Mouse (Mus musculus): ENCODE data around the gene Rbm5. TPM values are rescaled to one million over a fixed set of nuclear protein-coding genes. Genes with fewer than 3 reads are reported as not detected.

Rbm5 gene
- polyA plus RNA-seq, 1 experiment from 2014 or later = 206 TPM

DNA sequence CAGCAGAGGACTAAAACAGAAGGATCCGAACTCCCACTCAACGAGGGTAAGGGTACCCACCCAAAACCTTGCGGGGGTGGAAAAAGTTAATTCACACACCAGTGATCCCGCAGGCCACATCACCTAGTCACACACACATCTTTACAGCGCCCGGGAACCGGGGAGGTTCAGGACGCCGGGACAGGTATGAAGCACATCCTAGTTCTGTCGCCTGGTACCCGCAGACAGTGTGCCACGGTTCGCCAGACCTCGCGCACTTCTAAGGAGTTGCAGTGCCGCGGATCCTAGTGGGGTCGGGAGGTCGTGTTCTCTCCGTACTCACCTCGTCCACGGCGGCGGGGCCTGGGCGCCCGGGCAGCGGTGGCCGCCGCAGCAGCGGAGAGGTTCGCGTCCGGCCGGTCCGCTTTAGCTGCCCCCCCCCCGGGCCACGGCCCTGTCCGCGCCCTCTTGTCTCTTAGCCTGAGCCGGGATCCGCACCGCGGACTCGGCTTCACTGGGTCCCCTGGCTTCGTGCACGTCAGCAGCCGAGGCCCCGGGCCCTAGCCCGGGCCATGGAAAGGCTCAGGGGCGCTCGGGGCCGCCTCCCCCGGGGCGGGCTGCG, 61.6 kb downstream of the Rbm5 start:
- ATAC-seq (replicated peaks; ENCODE audit: low FRiP score) (peak; percentile 35; the same call in 1 of the 2 replicates), DNase-seq (ENCODE audit: low spot score) (no peak)
- Histone ChIP-seq H3K4me3 (ENCODE audit: low read depth, low read length) (peak overlapping the region; percentile 72), H3K4me1 (replicated peaks; ENCODE audit: control insufficient read depth, insufficient read depth, low read length) (peaks cover 31% of the 10 kb centered on the region), H3K27me3 (ENCODE audit: control insufficient read depth, insufficient read depth, low read length) (peaks cover 6% of the 10 kb centered on the region; the same call in 1 of the 2 replicates), H3K4me2 (ENCODE audit: low read depth, low read length, severe bottlenecking) (peak overlapping the region; percentile 99), H3K27ac (ENCODE audit: low read depth, low read length) (no peak overlapping the region), H3K36me3 (ENCODE audit: control insufficient read depth, insufficient read depth, low read length) (no peaks in the 10 kb centered on the region), H3K9me3 (ENCODE audit: control insufficient read depth, low read length) (no peaks in the 10 kb centered on the region), H3K9ac (ENCODE audit: low read length) (peak overlapping the region; percentile 72)
- WGBS = under 1% methylated on average over 50 of the region's 55 CpGs

DNA sequence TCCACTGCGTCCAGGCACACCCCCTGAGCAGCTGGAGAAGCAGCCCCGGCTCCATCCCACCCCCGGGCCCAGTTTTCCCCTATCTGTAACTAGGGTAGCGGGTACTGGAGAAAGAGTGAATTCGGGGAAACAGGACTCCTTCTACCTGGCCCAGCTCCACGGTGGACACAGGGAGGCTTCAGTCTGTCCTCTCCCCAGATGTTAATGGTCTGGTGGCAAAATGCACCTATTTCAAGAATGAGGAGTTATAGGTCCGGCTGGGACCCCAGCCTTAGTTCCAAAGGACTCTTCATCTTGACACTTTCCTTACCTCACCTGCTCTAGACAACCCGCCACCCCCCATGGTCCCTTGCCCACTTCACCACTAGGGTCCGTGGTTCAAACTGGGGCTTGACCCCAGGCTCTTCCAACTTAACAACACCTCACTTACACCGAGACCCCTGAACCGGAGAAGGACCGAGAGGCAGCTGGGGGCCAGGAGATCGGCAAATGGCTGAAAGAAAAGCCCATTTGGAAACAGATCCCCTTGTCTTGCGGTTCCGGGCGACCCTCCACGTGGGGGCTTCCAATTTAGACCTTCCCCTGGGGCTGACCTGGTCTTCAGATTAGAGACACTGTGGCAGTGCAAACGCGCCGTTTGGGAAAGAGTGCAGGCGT, 62.2 kb downstream of the Rbm5 start:
- H3K4me3 ChIP-seq (ENCODE audit: low read depth, low read length) = peak overlapping the region; percentile 72
- 1% methylated on average over 21 of the region's 21 CpGs for WGBS
- peak overlapping the region; percentile 72 for H3K9ac ChIP-seq (ENCODE audit: low read length)
- H3K4me2 ChIP-seq (ENCODE audit: low read depth, low read length, severe bottlenecking) = peak overlapping the region; percentile 99
- no peaks in the 10 kb centered on the region for H3K9me3 ChIP-seq (ENCODE audit: control insufficient read depth, low read length)
- ATAC-seq (replicated peaks; ENCODE audit: low FRiP score) (no peak), DNase-seq (ENCODE audit: low spot score) (no peak)
- H3K4me1 ChIP-seq (replicated peaks; ENCODE audit: control insufficient read depth, insufficient read depth, low read length) = peaks cover 29% of the 10 kb centered on the region
- H3K36me3 ChIP-seq (ENCODE audit: control insufficient read depth, insufficient read depth, low read length) = no peaks in the 10 kb centered on the region
- H3K27ac ChIP-seq (ENCODE audit: low read depth, low read length) = no peak overlapping the region
- H3K27me3 ChIP-seq (ENCODE audit: control insufficient read depth, insufficient read depth, low read length) = peaks cover 6% of the 10 kb centered on the region; the same call in 1 of the 2 replicates

DNA sequence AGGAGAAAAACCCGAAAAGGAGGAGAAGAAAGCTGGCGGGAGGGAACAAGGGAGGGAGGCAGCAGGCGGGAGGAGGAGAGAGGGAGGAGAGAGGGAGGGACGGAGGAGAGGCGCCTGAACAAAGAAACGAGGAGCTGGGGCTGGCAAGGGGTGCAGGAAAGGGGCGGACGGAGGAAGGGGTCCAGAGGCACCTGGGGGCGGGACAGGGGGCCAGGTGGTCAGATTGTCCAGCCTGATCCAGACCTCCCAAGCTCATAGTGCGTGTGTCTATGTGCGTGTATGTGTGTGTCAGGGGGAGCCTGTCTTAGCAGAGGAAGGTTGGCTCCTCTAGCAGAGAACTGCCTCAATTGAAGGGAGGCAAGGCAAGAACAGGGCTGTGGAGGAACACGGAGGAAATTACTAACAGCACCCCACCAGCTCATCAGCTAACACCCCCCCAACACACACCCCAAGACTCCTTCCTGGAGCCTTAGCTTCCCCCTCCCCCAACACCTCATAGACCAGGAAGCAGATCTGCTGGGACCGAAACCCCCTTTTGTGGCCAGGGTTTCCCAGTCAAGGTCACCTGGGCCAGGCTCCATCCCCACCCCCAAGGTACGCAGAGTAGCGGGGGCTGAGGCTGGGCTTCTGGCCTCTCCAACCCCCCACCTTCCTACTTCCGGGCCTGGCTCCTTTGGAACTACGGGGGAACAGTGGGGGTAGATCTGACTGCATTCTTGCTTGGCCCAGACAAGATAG, 62.9 kb downstream of the Rbm5 start:
- no peaks in the 10 kb centered on the region for H3K36me3 ChIP-seq (ENCODE audit: control insufficient read depth, insufficient read depth, low read length)

DNA sequence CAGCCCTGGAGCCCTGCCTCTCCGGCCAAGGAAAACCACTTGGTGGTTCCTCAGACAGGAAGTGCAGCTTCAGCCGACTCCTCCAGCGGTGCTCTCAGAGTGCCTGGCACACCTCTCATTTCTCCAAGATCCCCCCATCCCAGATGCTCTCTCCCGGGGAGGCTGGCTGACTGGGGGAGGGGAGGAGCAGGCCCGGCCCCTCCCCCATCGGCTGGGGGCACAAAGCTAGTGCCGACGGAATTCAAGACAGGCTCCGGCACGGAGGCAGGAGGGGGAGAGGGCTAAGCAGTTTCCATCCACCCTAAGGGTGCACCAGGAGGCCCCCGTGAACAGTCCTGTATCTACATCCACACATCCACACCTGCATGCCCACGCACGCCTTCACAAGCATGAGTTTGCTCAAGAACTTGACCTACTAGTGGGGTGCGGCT, 64.0 kb downstream of the Rbm5 start:
- Histone ChIP-seq H3K9me3 (ENCODE audit: control insufficient read depth, low read length) (no peaks in the 10 kb centered on the region), H3K27ac (ENCODE audit: low read depth, low read length) (peak overlapping the region; percentile 59; the same call in 1 of the 2 replicates), H3K4me1 (replicated peaks; ENCODE audit: control insufficient read depth, insufficient read depth, low read length) (peaks cover 29% of the 10 kb centered on the region), H3K36me3 (ENCODE audit: control insufficient read depth, insufficient read depth, low read length) (no peaks in the 10 kb centered on the region; the same call in 1 of the 2 replicates), H3K4me2 (ENCODE audit: low read depth, low read length, severe bottlenecking) (peak overlapping the region; percentile 99), H3K9ac (ENCODE audit: low read length) (peak overlapping the region; percentile 72), H3K4me3 (ENCODE audit: low read depth, low read length) (peak overlapping the region; percentile 72), H3K27me3 (ENCODE audit: control insufficient read depth, insufficient read depth, low read length) (peaks cover 6% of the 10 kb centered on the region; the same call in 1 of the 2 replicates)
- ATAC-seq (replicated peaks; ENCODE audit: low FRiP score) = no peak
- DNase-seq (ENCODE audit: low spot score) = peak; percentile 66
- WGBS = 2% methylated on average over 14 of the region's 14 CpGs

More for the DNA sequence above, 62.9 kb downstream of the Rbm5 start:
- Histone ChIP-seq H3K27ac (ENCODE audit: low read depth, low read length) (peak overlapping the region; percentile 47; the same call in 1 of the 2 replicates), H3K9me3 (ENCODE audit: control insufficient read depth, low read length) (no peaks in the 10 kb centered on the region), H3K27me3 (ENCODE audit: control insufficient read depth, insufficient read depth, low read length) (peaks cover 6% of the 10 kb centered on the region; the same call in 1 of the 2 replicates), H3K9ac (ENCODE audit: low read length) (peak overlapping the region; percentile 72), H3K4me1 (replicated peaks; ENCODE audit: control insufficient read depth, insufficient read depth, low read length) (peaks cover 29% of the 10 kb centered on the region), H3K4me2 (ENCODE audit: low read depth, low read length, severe bottlenecking) (peak overlapping the region; percentile 99), H3K4me3 (ENCODE audit: low read depth, low read length) (peak overlapping the region; percentile 72)
- whole genome bisulfite sequencing = 3% methylated on average over 17 of the region's 17 CpGs
- DNase-seq (ENCODE audit: low spot score) (peak; percentile 69), ATAC-seq (replicated peaks; ENCODE audit: low FRiP score) (no peak)

DNA sequence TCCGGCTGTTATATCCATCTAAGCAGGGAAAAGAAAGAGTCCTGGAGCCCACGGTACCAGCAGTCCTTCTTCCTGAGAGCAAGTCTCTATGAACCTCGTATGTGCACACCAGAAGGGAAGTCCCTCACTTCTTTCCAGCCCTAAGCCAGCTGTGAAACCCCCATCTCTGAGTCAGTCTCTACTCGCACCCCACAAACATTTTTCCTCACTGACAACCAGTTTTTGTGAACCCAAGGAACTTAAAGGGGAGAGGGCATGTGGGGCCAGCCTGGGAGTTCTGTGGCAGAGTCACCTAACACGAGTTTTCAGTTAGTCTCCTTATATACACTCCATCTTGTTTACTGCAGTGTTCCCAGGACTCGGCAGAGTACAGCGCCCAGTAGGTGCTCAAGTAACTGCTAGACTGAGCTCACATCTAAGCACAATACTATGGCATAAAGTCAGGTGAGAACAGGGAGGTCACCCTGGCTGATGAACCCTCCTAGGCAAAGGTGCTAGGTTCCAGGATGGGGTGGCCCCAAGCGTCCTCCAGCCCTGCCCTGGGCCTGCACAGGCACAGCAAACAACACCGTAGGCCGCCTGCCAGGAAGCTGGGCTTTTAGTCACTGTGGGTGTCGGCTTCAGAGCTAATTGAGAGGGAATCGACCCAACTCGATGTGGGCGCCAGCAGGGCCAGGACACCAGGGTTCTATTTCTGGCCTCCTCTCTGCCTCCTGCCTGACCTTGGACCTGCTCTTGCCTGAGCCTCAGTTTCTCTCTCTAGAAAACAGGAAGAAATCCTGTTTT, 67.3 kb downstream of the Rbm5 start:
- Histone ChIP-seq H3K9me3 (ENCODE audit: control insufficient read depth, low read length) (no peaks in the 10 kb centered on the region), H3K36me3 (ENCODE audit: control insufficient read depth, insufficient read depth, low read length) (no peaks in the 10 kb centered on the region; the same call in 1 of the 2 replicates), H3K27me3 (ENCODE audit: control insufficient read depth, insufficient read depth, low read length) (no peaks in the 10 kb centered on the region; the same call in 1 of the 2 replicates), H3K4me2 (ENCODE audit: low read depth, low read length, severe bottlenecking) (no peak overlapping the region), H3K4me3 (ENCODE audit: low read depth, low read length) (no peak overlapping the region), H3K4me1 (replicated peaks; ENCODE audit: control insufficient read depth, insufficient read depth, low read length) (peaks cover 32% of the 10 kb centered on the region), H3K9ac (ENCODE audit: low read length) (no peak overlapping the region), H3K27ac (ENCODE audit: low read depth, low read length) (no peak overlapping the region)
- DNase-seq (ENCODE audit: low spot score) (no peak), ATAC-seq (replicated peaks; ENCODE audit: low FRiP score) (no peak)
- 67% methylated on average over 14 of the region's 14 CpGs for WGBS

DNA sequence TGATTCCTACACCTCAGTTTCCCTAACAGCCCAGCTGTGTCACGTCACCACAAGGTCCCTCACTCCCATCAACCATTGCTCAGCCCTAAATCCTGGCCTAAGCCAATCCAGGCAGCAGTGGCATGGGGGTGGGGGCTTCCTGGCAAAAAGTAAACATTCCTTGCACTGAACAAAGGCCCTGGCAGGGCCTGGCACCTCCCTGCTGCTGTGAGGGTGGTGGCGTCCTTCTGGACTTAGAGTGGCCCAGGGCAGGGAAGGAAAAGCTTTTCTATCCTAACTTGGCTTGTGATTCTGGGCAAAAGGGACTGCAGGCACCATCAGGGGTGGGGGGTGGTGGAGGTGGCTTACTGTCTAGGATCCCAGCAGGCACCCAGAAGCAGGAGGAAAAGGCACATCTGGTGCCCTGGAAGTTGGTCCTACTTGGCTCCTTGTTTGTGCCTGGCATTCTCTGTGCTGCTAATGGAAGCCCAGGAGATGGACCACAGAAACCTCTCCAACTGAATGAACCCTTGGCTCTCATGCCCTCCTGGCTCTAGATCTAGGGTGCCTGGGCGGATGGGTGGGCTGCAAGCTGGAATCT, 68.1 kb downstream of the Rbm5 start:
- Histone ChIP-seq H3K4me2 (ENCODE audit: low read depth, low read length, severe bottlenecking) (no peak overlapping the region), H3K27me3 (ENCODE audit: control insufficient read depth, insufficient read depth, low read length) (no peaks in the 10 kb centered on the region), H3K4me3 (ENCODE audit: low read depth, low read length) (no peak overlapping the region), H3K36me3 (ENCODE audit: control insufficient read depth, insufficient read depth, low read length) (no peaks in the 10 kb centered on the region; the same call in 1 of the 2 replicates), H3K4me1 (replicated peaks; ENCODE audit: control insufficient read depth, insufficient read depth, low read length) (peaks cover 40% of the 10 kb centered on the region), H3K9ac (ENCODE audit: low read length) (no peak overlapping the region), H3K27ac (ENCODE audit: low read depth, low read length) (no peak overlapping the region), H3K9me3 (ENCODE audit: control insufficient read depth, low read length) (no peaks in the 10 kb centered on the region)
- ATAC-seq (replicated peaks; ENCODE audit: low FRiP score) (no peak), DNase-seq (ENCODE audit: low spot score) (no peak)
- WGBS = 83% methylated on average over 3 of the region's 3 CpGs

DNA sequence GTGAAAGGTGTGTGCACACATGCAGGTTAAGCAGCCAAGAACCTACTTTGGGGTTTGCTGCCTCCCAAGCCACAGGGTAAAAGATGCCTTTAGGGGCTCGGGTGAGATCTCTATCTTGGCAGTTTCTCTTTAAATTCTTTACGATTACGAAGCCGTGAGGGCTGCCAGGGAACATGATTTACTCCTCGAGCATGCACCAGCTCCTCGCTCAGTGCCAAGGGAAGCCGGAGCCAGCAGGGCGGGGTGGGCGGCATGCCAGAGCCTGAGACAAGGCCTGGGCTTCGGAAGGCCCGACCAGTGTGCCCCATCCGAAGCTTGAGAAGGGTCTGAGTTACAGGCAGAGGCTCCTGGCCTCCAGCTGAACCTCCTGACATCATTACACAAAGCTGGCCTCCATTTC, 69.2 kb downstream of the Rbm5 start:
- ATAC-seq (replicated peaks; ENCODE audit: low FRiP score) = no peak
- no peak overlapping the region for H3K27ac ChIP-seq (ENCODE audit: low read depth, low read length)

More for the DNA sequence above, 69.2 kb downstream of the Rbm5 start:
- no peak overlapping the region for H3K9ac ChIP-seq (ENCODE audit: low read length)
- H3K27me3 ChIP-seq (ENCODE audit: control insufficient read depth, insufficient read depth, low read length) = no peaks in the 10 kb centered on the region
- H3K4me3 ChIP-seq (ENCODE audit: low read depth, low read length) = no peak overlapping the region
- DNase-seq (ENCODE audit: low spot score) = no peak
- no peaks in the 10 kb centered on the region for H3K9me3 ChIP-seq (ENCODE audit: control insufficient read depth, low read length)
- no peaks in the 10 kb centered on the region; the same call in 1 of the 2 replicates for H3K36me3 ChIP-seq (ENCODE audit: control insufficient read depth, insufficient read depth, low read length)
- peaks cover 43% of the 10 kb centered on the region for H3K4me1 ChIP-seq (replicated peaks; ENCODE audit: control insufficient read depth, insufficient read depth, low read length)
- 79% methylated on average over 12 of the region's 12 CpGs for WGBS
- no peak overlapping the region for H3K4me2 ChIP-seq (ENCODE audit: low read depth, low read length, severe bottlenecking)

Measured in forebrain, embryonic 11.5 days (tissue).